In the genomic region with DNA sequence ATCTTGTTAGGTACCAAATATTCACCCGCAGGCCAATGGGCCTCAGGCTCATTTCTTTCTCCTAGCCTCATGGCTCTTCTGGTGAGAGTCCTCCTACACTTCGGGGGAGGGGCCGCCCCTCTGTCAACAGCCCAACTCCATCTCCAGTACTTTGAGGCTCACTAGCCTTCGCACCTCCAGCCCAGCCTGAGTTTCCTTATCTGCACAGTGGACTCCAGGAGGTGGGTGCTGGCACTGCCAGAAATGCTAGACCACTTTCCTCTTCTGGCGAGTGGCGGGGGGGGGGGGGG, we compare ENCODE assay signal across 7 mouse cellular contexts. TPM values are rescaled to one million over a fixed set of nuclear protein-coding genes. Genes with fewer than 3 reads are reported as not detected.
A peak's percentile ranks its signal among the peaks of the same experiment; 100 is the strongest.
DNase-seq lines count a peak whose midpoint lies in the region; ATAC-seq and TF ChIP-seq lines count a peak whose summit lies in the region.

No protein-coding gene starts in this region.

- H3K36me3 ChIP-seq in kidney, postnatal 0 days (ENCODE audit: insufficient read depth, low read length): no peaks in the 10 kb centered on the region
- H3K36me3 ChIP-seq in forebrain, embryonic 12.5 days (replicated peaks): no peaks in the 10 kb centered on the region
- no peaks in the 10 kb centered on the region for H3K36me3 ChIP-seq in limb, embryonic 12.5 days

- no peak overlapping the region for H3K4me2 ChIP-seq in kidney, postnatal 0 days (ENCODE audit: low read length)
- H3K4me2 ChIP-seq in forebrain, embryonic 12.5 days: peak overlapping the region; percentile 49
- H3K4me2 ChIP-seq in limb, embryonic 12.5 days: peak overlapping the region; percentile 50

- no peak for TF ChIP-seq CTCF in kidney, postnatal 0 days (IDR thresholded peaks at IDR 0.05; ENCODE audit: low read depth)

- WGBS in kidney, postnatal 0 days: 6% methylated on average over 5 of the region's 6 CpGs
- 15% methylated on average over 6 of the region's 6 CpGs for WGBS in forebrain, embryonic 12.5 days
- 14% methylated on average over 5 of the region's 6 CpGs for WGBS in limb, embryonic 12.5 days

- H3K4me3 ChIP-seq in kidney, postnatal 0 days (replicated peaks; ENCODE audit: low read depth, low read length): no peak overlapping the region
- no peak overlapping the region for H3K4me3 ChIP-seq in forebrain, embryonic 12.5 days (replicated peaks)
- no peak overlapping the region for H3K4me3 ChIP-seq in limb, embryonic 12.5 days (replicated peaks)

- DNase-seq in kidney, postnatal 0 days (ENCODE audit: low spot score): peak; percentile 46
- no peak for DNase-seq in kidney, postnatal 36 days
- peak; percentile 41 for DNase-seq in embryo, embryonic 9.5 days (ENCODE audit: extremely low spot score)
- DNase-seq in spleen, postnatal 10 days (ENCODE audit: low spot score in 2 of 2): no peak
- DNase-seq in spleen, postnatal 36 days (ENCODE audit: low spot score in 2 of 2): no peak

- no peak overlapping the region for H3K9ac ChIP-seq in kidney, postnatal 0 days (ENCODE audit: low read depth, low read length)
- H3K9ac ChIP-seq in forebrain, embryonic 12.5 days: peak overlapping the region; percentile 25; the same call in 1 of the 2 replicates
- peak overlapping the region; percentile 50; the same call in 1 of the 2 replicates for H3K9ac ChIP-seq in limb, embryonic 12.5 days (replicated peaks)

- no peak for ATAC-seq in kidney, postnatal 0 days (replicated peaks; ENCODE audit: low FRiP score, low read depth)
- no peak for ATAC-seq in forebrain, embryonic 12.5 days (ENCODE audit: low FRiP score)
- ATAC-seq in limb, embryonic 12.5 days (ENCODE audit: insufficient number of reproducible peaks, insufficient read depth, low FRiP score, low TSS enrichment, low read depth): no peak

- H3K9me3 ChIP-seq in kidney, postnatal 0 days (replicated peaks; ENCODE audit: low read length): no peaks in the 10 kb centered on the region
- no peaks in the 10 kb centered on the region for H3K9me3 ChIP-seq in forebrain, embryonic 12.5 days
- H3K9me3 ChIP-seq in limb, embryonic 12.5 days: no peaks in the 10 kb centered on the region

- H3K27me3 ChIP-seq in kidney, postnatal 0 days (ENCODE audit: insufficient read depth, low read length): no peaks in the 10 kb centered on the region
- H3K27me3 ChIP-seq in forebrain, embryonic 12.5 days: peaks cover 10% of the 10 kb centered on the region; the same call in 1 of the 2 replicates
- H3K27me3 ChIP-seq in limb, embryonic 12.5 days: no peaks in the 10 kb centered on the region

- peak overlapping the region; percentile 83 for H3K27ac ChIP-seq in kidney, postnatal 0 days
- peak overlapping the region; percentile 76 for H3K27ac ChIP-seq in forebrain, embryonic 12.5 days
- H3K27ac ChIP-seq in limb, embryonic 12.5 days: peak overlapping the region; percentile 98

- peaks cover 43% of the 10 kb centered on the region for H3K4me1 ChIP-seq in kidney, postnatal 0 days (replicated peaks; ENCODE audit: insufficient read depth, low read length)
- H3K4me1 ChIP-seq in forebrain, embryonic 12.5 days: peaks cover 73% of the 10 kb centered on the region
- peaks cover 67% of the 10 kb centered on the region for H3K4me1 ChIP-seq in limb, embryonic 12.5 days (replicated peaks)

RNA-seq across cellular contexts. Expression of gene Cstad, which starts 10.9 kb away (rescaled TPM):
- 2.1 and 2.7 TPM in 2 replicates for polyA plus RNA-seq in kidney, postnatal 0 days (2015; fragmentation: Nextera tagmentation; extraction: Ambion mirVana)
- 0.47 and 0.67 TPM in 2 replicates for polyA plus RNA-seq in forebrain, embryonic 12.5 days (2016; fragmentation: Nextera tagmentation; extraction: Ambion mirVana)
- 0.63 and 1.7 TPM in 2 replicates for polyA plus RNA-seq in limb, embryonic 12.5 days (2016; fragmentation: Nextera tagmentation; extraction: Ambion mirVana)

Comparison
In these comparisons a context has a peak if more than half of its experiments do, and no peak if none do; other contexts are left out.
1. DNase-seq: peak in kidney, postnatal 0 days (single experiment) and embryo, embryonic 9.5 days (single experiment); none in kidney, postnatal 36 days (0 of 2), spleen, postnatal 10 days (0 of 2) and spleen, postnatal 36 days (0 of 2).
2. Peak in every context shown above with its lines, with median percentiles within 50 percentile points of each other: H3K27ac ChIP-seq.